Comparison of ENCODE assay signal across 8 mouse cellular contexts in the genomic region with DNA sequence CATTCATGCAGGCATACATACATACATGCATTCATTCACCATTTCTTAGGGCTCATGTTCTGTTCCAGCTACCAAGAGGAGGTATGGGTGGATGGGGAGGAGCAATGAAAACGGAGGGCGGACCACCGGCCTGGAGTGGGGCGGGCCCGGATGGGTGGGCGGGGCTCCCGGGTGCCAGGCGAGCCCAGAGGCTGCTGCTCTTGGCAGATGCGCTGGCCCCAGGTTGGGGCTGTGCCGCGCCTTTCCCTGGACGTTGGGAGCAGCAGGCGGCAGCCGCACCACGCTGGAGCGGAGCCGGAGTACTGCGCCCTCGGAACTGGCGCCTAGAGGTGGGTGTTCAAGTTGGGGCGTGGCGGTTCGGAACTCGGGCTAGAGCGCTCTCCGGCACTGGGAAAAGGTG.
DNase-seq lines count a peak whose midpoint lies in the region; ATAC-seq and TF ChIP-seq lines count a peak whose summit lies in the region.

No protein-coding gene starts in this region.

- H3K9ac ChIP-seq in hindbrain, embryonic 13.5 days, result peak overlapping the region; percentile 65
- H3K9ac ChIP-seq in limb, embryonic 12.5 days (replicated peaks), result peak overlapping the region; percentile 24; the same call in 1 of the 2 replicates
- H3K9ac ChIP-seq in midbrain, embryonic 11.5 days (ENCODE audit: low read length), result peak overlapping the region; percentile 54; the same call in 1 of the 2 replicates

- WGBS in hindbrain, embryonic 13.5 days, result under 1% methylated on average over 25 of the region's 26 CpGs
- 1% methylated on average over 26 of the region's 26 CpGs for WGBS in limb, embryonic 12.5 days
- WGBS in midbrain, embryonic 11.5 days, result 1% methylated on average over 25 of the region's 26 CpGs
- WGBS in spleen, adult 2 months, result 2% methylated on average over 26 of the region's 26 CpGs

- ATAC-seq in hindbrain, embryonic 13.5 days (ENCODE audit: low FRiP score), result peak; percentile 85
- ATAC-seq in limb, embryonic 12.5 days (ENCODE audit: insufficient number of reproducible peaks, insufficient read depth, low FRiP score, low TSS enrichment, low read depth), result peak; percentile 65
- ATAC-seq in midbrain, embryonic 11.5 days (ENCODE audit: low FRiP score), result peak; percentile 88

- peak overlapping the region; percentile 49 for H3K4me3 ChIP-seq in hindbrain, embryonic 13.5 days
- H3K4me3 ChIP-seq in limb, embryonic 12.5 days (replicated peaks), result peak overlapping the region; percentile 45
- H3K4me3 ChIP-seq in midbrain, embryonic 11.5 days (ENCODE audit: low read depth, low read length), result peak overlapping the region; percentile 42
- H3K4me3 ChIP-seq in spleen, adult 2 months (ENCODE audit: extremely low read depth, insufficient read depth, insufficient read length), result peak overlapping the region; percentile 88

- no peaks in the 10 kb centered on the region for H3K36me3 ChIP-seq in hindbrain, embryonic 13.5 days
- H3K36me3 ChIP-seq in limb, embryonic 12.5 days, result no peaks in the 10 kb centered on the region
- no peaks in the 10 kb centered on the region for H3K36me3 ChIP-seq in midbrain, embryonic 11.5 days (ENCODE audit: control insufficient read depth, insufficient read depth, low read length)
- no peaks in the 10 kb centered on the region for H3K36me3 ChIP-seq in spleen, adult 2 months (ENCODE audit: control insufficient read depth, insufficient read depth, low read length)

- H3K27ac ChIP-seq in hindbrain, embryonic 13.5 days, result no peak overlapping the region
- H3K27ac ChIP-seq in limb, embryonic 12.5 days, result no peak overlapping the region
- no peak overlapping the region for H3K27ac ChIP-seq in midbrain, embryonic 11.5 days (ENCODE audit: low read depth, low read length)
- H3K27ac ChIP-seq in spleen, adult 2 months (ENCODE audit: insufficient read depth, low read length), result no peak overlapping the region

- TF ChIP-seq CTCF in spleen, adult 2 months (IDR thresholded peaks at IDR 0.05; ENCODE audit: extremely low read depth, insufficient read depth, insufficient read length, insufficient replicate concordance), result no peak

- H3K4me1 ChIP-seq in hindbrain, embryonic 13.5 days (replicated peaks), result peaks cover 33% of the 10 kb centered on the region
- H3K4me1 ChIP-seq in limb, embryonic 12.5 days (replicated peaks), result peaks cover 32% of the 10 kb centered on the region
- H3K4me1 ChIP-seq in midbrain, embryonic 11.5 days (ENCODE audit: control insufficient read depth, insufficient read depth, low read length), result peaks cover 24% of the 10 kb centered on the region
- no peaks in the 10 kb centered on the region; the same call in 1 of the 2 replicates for H3K4me1 ChIP-seq in spleen, adult 2 months (ENCODE audit: control insufficient read depth, insufficient read depth, insufficient read length)

- H3K9me3 ChIP-seq in hindbrain, embryonic 13.5 days, result no peaks in the 10 kb centered on the region
- no peaks in the 10 kb centered on the region for H3K9me3 ChIP-seq in limb, embryonic 12.5 days
- H3K9me3 ChIP-seq in midbrain, embryonic 11.5 days (ENCODE audit: control insufficient read depth, low read length), result no peaks in the 10 kb centered on the region

- no peaks in the 10 kb centered on the region for H3K27me3 ChIP-seq in hindbrain, embryonic 13.5 days
- peaks cover 27% of the 10 kb centered on the region for H3K27me3 ChIP-seq in limb, embryonic 12.5 days
- H3K27me3 ChIP-seq in midbrain, embryonic 11.5 days (ENCODE audit: control insufficient read depth, insufficient read depth, low read length), result peaks cover 6% of the 10 kb centered on the region; the same call in 1 of the 2 replicates
- no peaks in the 10 kb centered on the region for H3K27me3 ChIP-seq in spleen, adult 2 months (ENCODE audit: control insufficient read depth, insufficient read depth, low read length)

- peak; percentile 32 for TF ChIP-seq POLR2A in spleen, adult 2 months (IDR thresholded peaks at IDR 0.05; ENCODE audit: low read depth, low read length)

- H3K4me2 ChIP-seq in hindbrain, embryonic 13.5 days, result peak overlapping the region; percentile 75
- peak overlapping the region; percentile 79 for H3K4me2 ChIP-seq in limb, embryonic 12.5 days
- H3K4me2 ChIP-seq in midbrain, embryonic 11.5 days, result peak overlapping the region; percentile 72

- DNase-seq in cerebellum, adult 11-12 months, result peak; percentile 9
- no peak for DNase-seq in cerebellum, adult 9-11 months
- peak; percentile 64 for DNase-seq in brain, adult 2 months (ENCODE audit: low read depth, low spot score)
- peak; percentile 49 for DNase-seq in gastrocnemius, adult 18-20 months (ENCODE audit: low spot score)
- DNase-seq in midbrain, embryonic 11.5 days (ENCODE audit: low spot score, missing footprints), result peak; percentile 96
- peak; percentile 50 to 71 for DNase-seq in spleen, adult 2 months (ENCODE audit: low read depth in 1 of 2, low spot score in 2 of 2)
